Mouse (Mus musculus) kidney, adult 11 months (tissue): Measurements from ENCODE around the gene Hist1h3i.
"Not testable (repeated sequence)": the region's sequence is repeated elsewhere in the genome, so short reads cannot be mapped to it uniquely, and the experiment has no call there.

Experiments used
- DNase-seq: peaks from one replicate; pipeline ENCODE4 v3.0.0; 2022

Gene Hist1h3i

GRCm38 (mm10) chr13:21783255-21783617, at the start of gene Hist1h3i:
Gene Hist1h3i (minus strand): TSS chr13:21783370.
- DNase-seq: no peak

- peak; percentile 3 for DNase-seq
Observed at GRCm38 (mm10) chr13:21831418-21832394, 48.5 kb upstream of the Hist1h3i start, which contains the start of gene Hist1h4n. Gene Hist1h4n (minus strand): TSS chr13:21832196.

DNA sequence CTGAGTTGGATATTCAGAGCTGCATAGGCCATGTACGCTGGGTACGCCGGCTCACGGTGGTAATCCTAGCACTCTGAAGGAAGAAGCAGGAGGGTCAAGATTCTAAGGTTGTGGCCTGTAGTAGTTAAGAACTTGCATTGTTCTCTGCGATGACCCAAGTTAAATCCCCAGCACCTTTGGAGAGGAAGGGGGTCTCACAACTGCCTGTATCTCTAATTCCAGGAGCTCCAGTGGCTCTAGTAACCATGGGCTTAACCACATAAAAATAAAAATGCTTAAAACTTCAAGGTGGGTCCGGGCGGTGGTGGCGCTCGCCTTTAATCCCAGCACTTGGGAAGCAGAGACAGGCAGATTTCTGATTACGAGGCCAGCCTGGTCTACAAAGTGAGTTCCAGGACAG, 47.2 kb upstream of the Hist1h3i start:
- DNase-seq: no peak

DNA sequence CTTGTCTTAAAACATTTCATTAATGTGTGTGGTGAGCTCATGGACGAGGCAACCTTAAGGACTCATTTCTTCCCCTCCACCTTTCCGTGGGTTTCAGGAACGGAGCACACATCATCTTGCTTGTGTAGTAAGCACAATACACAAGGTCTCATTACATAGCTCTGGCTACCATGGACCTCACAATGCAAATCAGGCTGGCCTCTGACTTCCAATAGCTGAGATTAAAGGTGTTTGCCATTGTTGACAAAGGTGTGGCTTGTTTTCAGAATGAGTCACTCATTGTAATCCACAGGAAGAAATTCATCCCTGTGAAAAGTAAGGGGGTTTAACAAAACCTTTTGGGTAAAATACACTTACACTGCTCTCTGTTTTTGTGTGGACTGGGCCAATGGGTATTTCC, 45.3 kb upstream of the Hist1h3i start:
- no peak for DNase-seq

DNA sequence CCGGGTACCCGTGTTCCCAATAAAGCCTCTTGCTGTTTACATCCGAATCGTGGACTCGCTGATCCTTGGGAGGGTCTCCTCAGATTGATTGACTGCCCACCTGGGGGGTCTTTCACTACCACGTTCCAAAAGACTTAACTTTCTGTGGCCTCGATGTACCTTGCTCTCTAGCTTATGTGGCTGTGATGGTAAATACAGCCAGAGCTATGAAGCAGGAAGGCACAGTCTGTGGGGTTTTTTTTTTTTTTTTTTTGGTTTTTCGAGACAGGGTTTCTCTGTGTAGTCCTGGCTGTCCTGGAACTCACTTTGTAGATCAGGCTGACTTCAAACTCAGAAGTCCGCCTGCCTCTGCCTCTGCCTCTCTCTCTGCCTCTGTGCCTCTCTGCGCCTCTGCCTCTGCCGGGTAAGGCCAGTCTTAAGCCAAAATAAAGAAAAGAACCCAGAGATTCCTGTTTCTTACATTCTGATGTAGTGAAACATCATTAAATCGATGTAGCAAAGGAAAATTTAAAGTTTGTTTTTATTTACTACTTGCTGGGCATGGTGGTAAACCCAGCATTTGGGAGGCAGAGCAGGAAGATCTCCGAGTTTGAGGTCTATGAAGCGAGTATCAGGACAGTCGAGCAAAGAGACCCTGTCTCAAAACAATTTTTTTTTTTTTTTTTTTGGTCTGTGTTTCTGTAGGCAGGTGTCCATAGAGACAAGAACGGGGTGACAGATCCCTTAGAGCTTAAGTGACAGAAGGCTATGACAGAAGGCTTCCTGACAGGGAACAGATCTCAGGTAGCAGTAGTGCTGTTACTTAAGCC, 37.1 kb upstream of the Hist1h3i start:
- not testable (repeated sequence) for DNase-seq

- not testable (repeated sequence) for DNase-seq
Observed at GRCm38 (mm10) chr13:21812092-21812491, 28.9 kb upstream of the Hist1h3i start.

- DNase-seq: peak; percentile 6
Observed at GRCm38 (mm10) chr13:21811539-21811938, 28.4 kb upstream of the Hist1h3i start, which contains the start of gene Hist1h4m. Gene Hist1h4m (plus strand): TSS chr13:21811746.

GRCm38 (mm10) chr13:21811074-21811473, 27.9 kb upstream of the Hist1h3i start:
- DNase-seq: not testable (repeated sequence)

DNA sequence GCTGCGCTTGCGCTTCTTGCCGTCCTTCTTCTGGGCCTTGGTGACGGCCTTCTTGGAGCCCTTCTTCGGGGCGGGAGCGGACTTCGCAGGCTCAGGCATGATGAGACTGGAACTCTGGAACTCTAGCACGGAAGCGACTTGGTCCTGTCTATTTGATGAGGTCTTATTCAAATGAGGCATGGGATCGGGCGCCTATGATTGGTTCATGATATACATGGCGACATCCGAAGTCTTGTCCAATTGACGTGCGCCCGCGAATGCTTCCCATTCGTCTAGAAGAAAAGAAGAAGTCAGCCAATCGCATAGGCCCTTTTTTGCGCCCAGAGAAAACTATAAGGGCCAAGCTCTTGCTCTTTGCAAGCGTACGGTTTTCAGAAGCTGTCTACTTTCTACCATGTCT, 26.9 kb upstream of the Hist1h3i start, which contains the start of the genes Hist1h2bq and Hist1h2ao:
Gene Hist1h2bq, minus strand, starts transcription at position 125 of the 400 bp plus-strand sequence.
Gene Hist1h2ao, plus strand, starts transcription at position 393 of the 400 bp plus-strand sequence.
- DNase-seq: not testable (repeated sequence)

DNA sequence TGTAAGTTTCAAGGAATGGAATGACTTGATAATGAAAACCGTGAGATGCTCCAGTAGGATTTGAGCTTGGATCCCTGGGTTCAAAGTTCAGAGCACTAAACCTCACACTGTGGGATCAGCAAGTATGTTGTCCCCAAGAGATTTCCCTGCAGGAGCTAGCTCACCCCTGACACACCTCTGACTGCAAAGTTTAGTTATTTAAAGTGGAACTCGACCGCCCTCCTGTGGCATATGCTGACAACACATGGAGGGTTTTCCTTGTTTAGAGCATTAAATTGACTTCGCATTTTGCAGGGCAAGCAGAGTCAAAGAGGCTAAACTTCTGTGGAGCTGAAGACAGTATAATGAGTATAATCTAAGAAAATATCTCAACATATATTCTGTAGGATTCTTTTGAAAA, 19.9 kb upstream of the Hist1h3i start:
- not testable (repeated sequence) for DNase-seq

DNA sequence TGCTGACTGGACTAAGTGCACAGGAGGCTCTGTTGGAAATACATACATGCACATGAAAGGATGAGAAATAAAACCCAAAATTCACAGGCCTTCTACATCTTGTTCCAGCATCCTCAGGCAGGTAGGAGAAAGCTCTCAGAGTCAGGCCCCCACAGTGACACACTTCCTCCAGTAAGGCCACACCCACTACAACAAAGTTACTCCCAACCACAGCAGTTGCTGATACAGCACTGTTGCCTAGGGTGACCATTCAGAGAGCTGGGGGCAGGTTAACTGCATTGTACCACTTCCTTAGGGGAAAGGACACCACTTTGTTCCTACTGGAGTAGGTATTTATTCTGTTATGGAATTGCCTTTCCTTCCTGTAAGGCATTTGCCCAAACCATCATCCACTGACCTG, 14.0 kb upstream of the Hist1h3i start:
- not testable (repeated sequence) for DNase-seq

- DNase-seq: no peak
Observed at GRCm38 (mm10) chr13:21795584-21795983, 12.4 kb upstream of the Hist1h3i start.

- no peak for DNase-seq
Observed at GRCm38 (mm10) chr13:21790601-21791283, 7.6 kb upstream of the Hist1h3i start.

DNA sequence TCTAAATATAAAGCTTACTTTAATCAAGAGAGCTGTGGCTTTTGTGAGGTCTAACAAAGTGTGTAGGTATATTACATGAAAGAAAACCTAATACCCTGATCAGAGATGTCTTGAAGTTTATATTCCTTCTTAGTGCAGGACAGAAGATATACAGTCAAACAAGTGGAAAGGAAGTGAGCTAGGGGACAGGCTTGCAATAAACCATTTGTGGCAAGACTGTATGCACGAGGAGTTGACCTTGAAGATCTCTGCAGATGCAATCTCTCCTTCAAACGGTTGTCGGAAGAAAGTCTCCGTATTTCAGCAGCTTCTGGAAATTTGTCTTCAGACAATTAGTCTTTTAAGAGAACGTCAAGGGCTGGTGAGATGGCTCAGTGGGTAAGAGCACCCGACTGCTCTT, 6.8 kb upstream of the Hist1h3i start:
- DNase-seq: no peak

- no peak for DNase-seq
Observed at GRCm38 (mm10) chr13:21787760-21788593, 4.8 kb upstream of the Hist1h3i start.

- DNase-seq: peak; percentile 78
Observed at GRCm38 (mm10) chr13:21786899-21787629, 3.9 kb upstream of the Hist1h3i start, which contains the start of the genes Hist1h2an and Hist1h2bp. Gene Hist1h2an (minus strand): TSS chr13:21787218. Gene Hist1h2bp (plus strand): TSS chr13:21787461.

DNA sequence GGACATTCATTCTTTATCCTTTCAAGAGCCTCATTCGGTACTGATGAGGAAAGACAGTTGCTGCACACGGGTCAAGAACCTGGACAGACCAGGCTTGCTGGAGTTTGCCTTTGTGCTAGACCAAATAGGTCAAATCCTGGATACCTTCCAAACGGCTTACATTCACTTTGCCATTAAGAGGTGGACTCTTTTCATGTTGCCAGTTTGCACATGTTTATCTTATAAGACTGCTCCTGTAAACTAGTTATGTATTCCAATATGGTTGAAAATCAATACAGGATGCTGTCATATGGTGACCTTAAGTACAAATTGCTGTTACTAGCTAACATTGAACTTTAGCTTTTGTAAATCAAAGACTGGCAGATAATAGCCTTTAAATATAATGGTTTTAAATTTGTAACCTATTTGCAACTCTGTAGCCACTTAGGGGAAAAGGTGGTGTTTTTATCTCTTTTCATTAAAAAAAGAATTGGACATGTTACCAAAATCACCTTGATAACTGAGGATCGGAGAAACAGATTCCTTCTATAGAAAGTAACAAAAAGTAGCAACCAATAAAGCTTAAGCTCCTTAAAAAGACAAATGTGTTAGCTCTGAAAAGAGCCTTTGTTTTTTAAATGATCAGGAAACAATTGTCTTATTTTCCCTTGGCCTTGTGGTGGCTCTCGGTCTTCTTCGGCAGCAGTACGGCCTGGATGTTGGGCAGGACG, 3.2 kb upstream of the Hist1h3i start:
- DNase-seq: no peak

DNA sequence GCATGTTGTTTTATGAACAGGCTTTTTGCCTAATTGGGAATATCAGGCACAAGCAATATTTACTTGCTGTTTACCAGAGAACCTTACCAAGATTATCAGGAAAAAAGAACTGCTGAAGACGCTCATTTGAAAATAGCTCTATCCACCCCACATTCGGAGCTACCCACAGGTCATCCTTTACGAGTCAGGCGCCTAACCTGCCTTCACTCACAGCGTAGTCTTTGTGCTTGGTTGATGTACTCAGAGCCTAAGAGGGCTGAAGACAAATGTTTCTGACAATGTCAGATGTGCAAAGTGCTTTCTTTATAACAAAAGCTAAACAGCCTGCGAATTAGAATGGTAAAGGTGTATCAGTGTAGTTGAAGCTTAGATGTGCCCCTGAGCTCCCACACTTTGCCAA, 1.1 kb upstream of the Hist1h3i start:
- no peak for DNase-seq

DNA sequence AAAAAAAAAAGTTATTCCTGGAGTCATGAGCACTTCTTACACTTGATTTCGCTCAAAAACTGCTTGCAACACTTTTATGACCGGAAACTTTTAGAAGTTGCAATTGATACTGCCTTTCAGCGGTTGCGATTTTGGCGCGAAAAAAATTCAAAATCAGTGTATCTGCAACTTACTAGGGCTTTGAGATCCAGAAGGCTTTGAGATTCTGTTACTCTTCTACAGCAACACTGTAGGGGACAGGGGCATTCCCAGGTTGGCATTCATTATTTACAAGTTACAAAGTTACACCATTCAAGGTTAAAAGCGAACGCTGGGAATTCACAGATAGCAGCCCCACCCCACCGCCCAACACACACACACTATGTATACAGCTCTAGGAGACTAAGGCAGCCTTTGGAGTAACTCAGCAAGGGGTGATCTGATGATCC, 578 bp upstream of the Hist1h3i start:
- DNase-seq: no peak
